Mouse (Mus musculus): ENCODE data around the gene Ssh2. TPM values are rescaled to one million over a fixed set of nuclear protein-coding genes. Genes with fewer than 3 reads are reported as not detected.

The Ssh2 gene
- polyA plus RNA-seq (2017; shearing (Covaris generic)) = 10 to 100 TPM; 70.5 to 71.3 TPM

DNA sequence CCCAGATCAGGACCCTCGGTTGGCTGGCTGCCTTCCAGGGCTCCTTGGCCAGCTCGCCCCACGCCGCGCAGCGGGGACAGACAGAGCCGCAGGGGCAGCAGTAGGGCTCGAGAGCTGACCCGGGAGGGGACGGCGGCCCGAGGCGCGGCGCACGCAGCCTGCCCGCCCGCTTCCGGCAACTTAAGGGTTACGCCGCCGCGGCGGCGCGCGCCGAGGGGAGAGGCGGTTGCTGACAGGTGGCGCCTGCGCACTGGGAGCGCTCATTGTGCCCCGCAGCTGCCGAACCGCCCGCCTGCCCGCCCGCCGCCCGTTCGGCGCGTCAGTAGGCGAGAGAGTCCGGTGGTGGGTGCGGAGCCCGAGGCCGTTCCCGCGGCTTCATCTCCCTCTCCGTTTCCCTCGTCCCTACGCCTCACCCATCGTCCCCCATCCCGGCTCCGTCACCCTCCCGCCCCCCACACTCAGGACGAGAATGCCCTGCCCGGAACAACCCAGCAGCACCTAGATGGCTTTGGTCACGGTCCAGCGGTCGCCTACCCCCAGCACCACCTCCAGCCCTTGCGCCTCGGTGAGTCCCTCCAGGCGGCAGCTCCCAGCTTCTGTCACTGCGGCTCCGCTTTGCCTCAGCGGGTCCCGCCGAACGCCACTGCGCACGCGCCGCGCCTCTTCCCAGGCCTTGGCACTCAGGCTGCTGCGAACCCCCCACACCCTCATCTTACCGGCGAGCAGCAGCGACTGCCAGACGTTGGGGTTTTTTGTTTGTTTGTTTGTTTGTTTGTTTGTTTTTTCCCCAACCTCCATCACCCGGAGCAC lies at the start of gene Ssh2:
Gene Ssh2 (plus strand): TSS at position 337 of the 810 bp plus-strand sequence.
- peak; percentile 62 for ATAC-seq

DNA sequence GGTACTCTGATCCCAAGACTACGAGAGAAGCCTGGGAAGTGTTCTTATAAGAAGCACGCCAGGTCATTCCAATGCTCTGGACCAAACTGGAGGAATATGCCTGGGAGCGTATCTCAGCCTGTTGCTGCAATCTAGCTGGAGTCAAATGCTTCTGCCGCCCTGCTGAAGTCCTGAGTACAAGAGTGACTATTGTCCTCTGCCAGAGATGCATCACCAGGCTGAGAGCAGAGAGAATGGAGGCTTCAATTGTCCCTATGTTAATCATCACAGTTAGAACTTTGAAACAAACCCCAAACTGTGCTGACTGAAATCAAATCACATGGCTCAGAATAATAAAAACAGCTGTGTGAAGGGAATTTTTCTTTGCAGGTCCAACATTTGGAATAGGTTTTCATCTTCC lies 42.4 kb upstream of the Ssh2 start:
- no peak for ATAC-seq

DNA sequence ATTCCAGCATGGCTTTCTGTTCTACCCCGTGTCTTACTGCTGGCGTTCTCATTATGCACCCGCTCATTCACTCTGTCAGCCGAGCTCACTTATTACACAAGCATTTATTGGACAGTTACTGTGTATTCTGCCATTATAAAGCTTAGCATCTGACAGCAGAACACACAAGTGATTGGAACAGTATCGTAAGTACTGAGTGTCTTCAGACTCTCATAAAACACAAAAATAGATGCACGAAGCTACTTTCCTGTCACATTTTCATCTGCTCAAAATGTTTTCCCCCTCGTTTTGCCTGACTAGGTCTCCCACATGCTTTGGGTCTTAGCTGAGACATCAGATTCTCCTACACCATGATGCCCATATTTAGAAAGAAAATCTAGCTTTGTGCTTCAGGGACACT lies 41.6 kb upstream of the Ssh2 start:
- ATAC-seq = no peak

DNA sequence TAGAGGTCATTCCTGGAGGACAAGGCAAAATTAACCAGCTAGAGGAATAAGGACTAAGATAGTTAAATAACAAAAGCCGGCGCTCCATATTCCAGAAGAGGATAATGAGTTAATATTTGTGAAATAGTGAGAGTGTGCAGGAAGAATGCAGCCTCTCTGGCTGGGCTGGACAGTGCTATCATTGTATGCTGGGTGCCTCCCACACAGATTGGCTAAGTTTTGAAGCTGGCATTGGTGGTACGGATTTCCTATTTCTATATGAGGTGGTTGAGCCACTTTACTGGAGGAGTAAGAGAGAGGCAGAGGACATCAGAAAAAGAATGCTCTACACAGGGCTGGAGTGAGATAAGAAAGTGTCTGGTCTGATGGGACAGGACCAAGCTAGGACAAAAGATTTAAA lies 36.3 kb upstream of the Ssh2 start:
- ATAC-seq = no peak

DNA sequence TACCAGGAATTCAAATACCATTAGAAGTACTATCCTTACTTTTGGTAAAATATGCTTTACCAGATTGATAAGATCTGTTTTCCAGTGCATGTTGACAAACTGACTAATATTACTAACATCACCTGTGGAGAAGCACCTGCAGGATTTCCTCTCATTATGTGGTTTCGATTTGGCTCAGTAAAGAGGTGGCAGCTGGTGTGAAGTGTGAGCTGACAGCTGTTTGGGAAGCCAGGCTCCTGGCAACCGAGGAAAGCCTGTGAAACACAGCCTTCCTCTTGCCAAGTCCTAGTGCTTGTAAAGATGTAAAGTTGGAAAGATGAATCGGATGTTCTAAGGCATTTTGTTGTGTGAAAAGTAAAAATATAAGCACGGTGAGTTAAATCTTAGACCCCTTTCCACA lies 35.2 kb upstream of the Ssh2 start:
- ATAC-seq = no peak

DNA sequence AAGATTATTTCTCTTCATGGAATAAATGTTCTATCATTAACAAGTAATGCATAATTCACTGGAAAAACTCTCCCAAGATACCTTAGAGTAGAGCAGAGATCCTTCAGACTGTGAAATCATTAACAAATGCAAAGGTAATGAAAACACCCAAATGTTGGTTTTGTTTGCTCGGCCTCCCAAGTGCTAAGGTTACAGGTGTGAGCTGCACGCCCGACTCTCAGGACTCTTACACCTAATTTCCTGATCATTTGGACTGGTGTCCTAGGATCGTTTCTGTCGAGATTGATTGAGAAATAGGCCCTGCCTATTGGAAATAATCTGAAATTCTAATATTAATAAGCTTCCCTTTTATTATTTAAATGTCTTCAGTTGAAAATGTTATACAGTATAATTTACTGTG lies 34.6 kb upstream of the Ssh2 start:
- ATAC-seq = no peak

DNA sequence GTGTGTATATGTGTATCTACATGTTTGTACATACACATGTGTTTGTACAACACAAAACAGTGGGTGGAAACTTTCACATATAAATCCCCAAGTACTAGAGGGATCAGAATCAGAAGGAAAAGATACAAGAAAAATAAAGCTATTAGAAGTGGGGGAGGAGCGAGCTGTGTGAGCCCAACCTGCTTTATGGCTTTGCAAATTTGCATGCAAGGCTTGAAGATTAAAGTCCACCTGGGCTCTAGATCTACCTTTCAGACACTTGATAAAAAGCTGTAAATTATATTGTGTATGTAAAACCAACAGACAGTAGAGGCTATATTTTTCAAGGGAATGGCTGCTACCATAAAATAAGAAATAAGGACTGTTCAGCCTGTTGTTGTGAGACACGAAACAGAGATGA lies 34.0 kb upstream of the Ssh2 start:
- ATAC-seq = no peak

DNA sequence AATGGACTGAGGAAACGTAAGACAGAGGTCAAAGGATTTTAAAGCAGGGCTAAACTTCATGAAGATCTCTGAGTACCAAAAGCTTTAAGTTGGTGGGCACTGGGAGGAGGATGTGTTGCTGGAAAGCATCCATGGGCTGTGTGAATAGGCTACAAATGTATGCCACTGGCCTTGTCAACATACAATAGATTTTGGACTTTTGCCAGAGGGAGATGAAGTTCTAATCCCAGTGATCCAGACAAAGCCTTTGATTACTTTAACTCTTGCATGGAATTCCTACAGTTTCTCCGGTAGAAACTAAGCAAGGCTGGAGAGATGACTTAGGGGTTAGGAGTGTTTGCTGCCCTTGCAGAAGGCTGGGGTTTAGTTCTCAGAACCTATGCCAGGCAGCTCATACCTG lies 33.5 kb upstream of the Ssh2 start:
- ATAC-seq = no peak

DNA sequence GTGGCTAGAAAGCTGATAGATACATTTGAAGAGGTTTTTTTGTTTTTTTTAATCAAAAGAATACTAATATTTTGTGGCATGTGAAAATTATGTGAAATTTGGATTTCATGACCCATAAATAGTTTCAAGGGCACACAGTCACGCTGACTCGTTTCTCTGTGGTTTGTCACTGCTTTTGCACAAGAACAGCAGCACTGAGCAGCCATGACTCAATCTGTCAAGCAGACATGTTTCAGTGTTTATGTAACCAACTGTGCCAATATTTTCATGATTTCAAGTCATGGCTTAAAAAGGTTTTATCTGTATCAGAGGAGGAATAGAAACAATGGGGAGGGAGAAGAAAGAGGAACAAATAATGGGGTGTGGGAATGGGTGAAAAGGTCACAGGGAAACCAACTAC lies 31.2 kb upstream of the Ssh2 start:
- ATAC-seq = no peak

DNA sequence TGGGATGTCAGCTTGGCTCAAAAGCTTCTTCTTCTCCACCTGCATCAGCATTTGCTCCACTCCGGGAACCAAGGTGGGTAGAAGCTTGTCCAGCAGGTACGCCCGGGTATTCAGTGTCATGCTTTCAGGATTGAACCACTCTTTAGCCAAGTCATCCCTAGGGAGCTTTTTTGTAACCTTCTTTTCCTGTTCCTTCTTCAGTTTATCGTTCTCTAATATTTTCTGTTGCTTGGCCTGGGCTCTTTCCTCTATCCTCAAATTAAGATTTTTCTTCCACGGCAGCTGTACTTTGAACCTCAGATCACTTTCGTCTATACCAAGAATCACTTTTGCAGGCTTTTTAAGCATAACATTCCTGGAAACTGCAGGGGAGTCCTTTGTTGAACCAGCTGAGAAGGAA lies 27.2 kb upstream of the Ssh2 start, which contains the start of gene Efcab5:
Gene Efcab5 (minus strand): TSS at position 101 of the 400 bp plus-strand sequence.
- ATAC-seq = no peak

DNA sequence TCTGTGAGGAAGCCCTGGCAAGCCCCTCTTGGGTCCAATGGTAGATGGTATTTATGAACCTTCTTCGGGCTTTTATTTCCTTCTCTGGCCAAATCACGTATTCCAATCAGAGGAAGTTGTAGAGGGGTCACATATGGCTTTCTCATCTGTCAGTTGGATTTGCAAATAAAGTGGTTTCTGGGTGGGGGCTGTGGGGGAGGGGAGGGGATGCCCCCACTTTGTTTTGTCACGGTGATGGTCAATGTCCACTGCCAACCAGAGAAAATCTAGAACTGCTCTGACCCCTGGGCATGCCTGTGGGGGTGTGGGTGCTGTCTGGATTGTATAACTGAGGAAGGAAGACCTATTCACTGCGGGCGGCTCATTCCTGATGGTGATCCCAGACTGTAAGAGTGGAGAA lies 22.7 kb upstream of the Ssh2 start:
- ATAC-seq = no peak

DNA sequence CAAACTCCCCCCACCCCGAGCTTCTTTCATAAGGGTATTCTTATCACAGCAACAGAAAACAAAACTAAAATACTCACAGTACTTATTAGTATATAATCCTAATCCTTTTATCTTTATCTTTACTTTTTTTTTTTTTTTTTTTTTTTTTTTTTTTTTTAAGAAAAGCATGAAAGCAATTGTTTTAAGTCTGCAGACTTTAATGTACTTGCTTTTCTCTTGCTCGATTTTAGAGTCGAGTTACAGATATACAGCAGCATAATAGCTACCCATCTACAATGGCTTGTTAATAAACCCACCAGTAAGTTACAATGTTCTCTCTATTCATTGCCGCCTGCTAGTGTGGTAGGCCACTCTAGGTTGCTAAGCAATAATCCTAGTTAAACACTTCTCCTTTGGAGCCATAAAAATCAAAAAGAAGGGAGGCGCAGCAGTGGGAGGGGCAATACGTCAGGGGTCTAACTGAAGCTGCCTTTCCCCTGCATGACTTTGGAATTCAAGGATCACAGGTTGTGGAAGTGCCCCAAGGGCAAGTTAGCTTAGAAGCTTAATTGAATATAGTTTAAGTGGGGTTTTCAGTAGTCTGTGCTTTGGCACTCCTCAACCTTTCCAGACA lies 22.0 kb upstream of the Ssh2 start:
- no peak for ATAC-seq

DNA sequence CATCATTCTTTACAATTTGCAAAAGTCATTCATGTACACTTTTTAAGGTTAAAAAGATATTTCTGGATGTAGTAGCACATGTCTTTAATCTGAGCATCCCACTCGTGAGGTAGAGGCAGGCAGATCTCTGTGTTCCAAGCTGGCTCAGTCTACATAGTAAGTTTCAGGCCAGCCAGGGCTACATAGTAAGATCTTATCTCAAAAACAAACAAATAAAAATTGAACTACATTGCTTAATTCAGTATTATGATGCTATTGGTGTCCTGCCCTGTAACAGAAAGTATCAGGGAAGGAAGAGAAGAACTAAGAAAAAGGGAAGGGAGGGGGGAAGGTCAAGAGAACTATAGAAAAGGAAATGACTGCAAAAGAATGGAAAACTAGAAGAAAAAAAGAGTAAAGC lies 21.3 kb upstream of the Ssh2 start:
- no peak for ATAC-seq

DNA sequence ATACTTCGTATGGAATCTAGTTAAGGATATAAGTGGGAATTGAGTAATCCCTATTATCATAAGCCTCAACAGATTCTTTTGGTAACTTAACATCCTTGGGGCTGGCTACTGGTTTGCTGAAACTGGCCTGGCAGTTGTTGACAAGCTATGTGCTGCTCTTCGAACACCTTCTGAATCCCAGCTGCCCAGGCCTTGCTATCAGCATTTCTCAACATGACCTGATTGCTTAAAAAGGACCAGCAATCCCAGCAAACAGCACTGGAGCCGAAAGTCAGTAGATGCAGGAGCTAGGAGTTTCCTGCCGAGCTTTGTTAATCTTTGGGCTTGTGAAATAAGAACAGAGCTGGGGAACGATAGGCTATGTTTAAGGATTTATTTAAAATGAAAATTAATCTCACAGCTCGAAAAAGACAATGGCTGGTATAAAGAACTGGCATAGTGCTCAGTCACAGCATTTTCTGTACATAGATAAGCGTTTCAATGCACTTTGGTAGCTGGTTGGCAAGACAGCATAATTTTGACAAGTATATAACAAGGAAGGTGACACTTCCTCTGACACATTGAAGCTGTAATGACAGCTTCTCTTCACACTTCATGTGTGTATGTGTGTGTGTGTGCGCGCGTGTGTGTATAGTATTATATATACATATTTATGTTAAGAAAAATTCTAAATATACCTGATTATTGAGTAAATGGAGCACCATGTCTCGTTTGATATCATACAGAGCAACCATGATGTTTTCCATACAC lies 20.6 kb upstream of the Ssh2 start:
- ATAC-seq = no peak

DNA sequence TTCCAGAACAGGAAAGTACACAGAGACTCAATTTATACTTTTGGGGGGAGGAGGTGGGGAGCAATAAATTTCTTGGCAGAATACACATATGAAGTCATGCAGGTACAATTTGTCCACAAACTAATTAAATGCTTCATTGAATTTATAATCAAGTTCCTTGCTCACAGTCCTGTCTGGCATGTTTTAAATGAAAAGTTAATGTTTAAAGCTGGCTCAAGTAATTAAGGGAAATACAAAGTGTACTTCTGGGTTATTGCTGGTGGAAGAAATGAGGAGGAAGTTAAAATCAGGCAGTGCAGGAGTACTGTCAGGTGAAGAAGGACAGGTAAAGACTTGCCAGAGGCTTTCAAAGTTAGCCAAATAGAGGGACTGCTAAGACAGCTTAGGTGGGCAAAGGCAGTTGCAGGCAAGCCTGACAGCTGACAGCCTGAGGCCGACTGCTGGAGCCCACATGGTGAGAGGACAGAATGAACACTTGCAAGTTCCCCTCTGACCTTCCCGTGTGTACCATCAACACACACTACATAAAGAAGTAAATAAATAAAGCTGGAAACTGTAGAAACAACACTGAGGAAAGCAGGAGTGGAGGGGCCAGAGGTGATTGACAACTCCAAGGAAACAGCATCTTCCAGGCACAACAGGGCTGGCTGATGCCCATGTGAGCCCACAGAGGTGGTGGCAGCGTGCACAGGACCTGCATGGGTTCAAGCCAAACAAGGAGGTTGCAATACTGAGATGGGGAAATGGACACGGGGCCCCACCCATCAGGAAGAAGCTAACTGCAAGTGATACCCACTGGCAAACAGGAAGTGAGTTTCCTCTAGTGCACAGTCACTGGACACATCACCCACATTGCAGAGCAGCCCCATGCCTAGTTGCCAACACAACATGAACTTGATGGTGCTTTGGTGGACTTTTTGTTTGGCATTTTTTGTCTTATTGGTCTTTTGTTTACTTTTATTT lies 19.6 kb upstream of the Ssh2 start:
- peak; percentile 36 for ATAC-seq

DNA sequence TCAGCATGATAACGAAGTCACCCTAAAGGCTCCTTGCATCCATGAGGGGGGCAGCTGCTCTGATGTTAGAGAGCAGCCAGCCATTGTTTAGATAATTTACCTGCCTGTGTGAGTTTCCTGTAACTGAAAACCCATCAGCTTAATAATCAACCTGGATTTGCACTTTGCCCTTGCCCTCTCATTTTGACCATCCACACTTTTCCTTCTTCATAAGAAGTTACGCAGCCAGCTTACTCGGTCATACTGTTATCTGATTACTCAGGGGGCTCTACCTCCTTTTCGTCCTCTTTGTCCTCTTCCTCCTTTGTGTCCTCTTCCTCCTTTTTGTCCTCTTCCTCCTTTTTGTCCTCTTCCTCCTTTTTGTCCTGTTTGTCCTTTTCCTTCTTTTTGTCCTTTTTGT lies 16.5 kb upstream of the Ssh2 start:
- ATAC-seq = no peak

DNA sequence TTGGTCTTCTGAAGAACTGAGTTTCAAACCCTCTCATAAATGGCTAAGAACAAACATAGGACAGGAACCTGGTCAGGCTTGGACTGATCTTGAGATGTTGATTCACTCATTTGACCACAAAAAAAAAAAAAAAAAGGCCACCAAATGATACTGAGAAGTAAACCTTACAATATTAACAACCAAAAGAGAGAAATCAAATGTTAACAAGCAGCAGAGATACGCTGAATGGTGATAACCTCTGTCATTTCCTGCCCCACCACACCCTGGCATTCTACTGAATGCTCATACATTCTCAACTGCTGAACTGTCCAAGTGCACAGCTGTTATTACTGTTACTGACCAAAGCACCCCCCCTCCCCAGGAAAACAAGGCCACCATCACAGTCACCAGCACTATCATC lies 15.4 kb upstream of the Ssh2 start:
- no peak for ATAC-seq

DNA sequence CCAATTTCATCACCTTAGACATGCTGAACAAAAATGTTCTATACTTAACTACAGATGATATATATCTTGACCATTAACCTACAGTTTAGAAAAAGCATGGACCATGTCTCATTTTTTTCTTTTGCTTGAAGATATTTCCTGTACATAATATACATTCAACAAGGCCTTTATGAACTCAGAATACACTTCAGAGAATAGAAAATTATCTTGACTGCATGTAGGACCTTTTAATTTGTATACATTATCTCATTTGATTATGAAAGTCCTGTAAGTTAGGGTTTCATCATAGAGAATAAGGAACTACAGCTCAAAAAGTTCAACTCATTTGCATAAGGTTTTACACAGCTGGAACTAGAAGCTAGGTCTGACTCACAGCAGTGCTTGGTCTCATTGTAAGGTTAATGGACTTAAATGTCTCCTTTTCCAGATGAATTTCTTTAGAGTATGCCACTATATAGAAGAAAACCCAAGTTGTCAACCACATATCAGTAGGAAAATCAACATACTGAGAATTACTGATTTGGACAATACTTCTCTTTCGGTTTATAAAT lies 1.9 kb upstream of the Ssh2 start:
- ATAC-seq = no peak

DNA sequence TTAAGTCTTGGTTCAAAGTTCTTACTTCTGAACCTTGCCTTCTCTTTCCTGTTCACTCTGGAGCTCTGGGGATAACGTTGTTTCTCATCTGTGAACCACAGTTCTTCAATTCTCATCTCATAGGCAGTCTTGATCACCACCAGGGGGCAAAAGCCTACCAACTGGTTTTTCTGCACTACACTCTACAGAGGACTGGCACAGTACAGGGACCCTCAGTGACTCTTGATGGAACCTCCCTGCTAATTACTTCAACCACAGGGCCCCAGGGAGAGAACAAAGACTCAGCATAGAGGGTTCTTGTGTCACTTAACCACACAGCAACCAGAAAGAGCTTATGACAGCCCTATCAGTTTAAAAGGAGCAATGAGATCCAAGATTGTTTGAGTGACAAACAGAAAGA lies 1.3 kb upstream of the Ssh2 start:
- peak; percentile 34 for ATAC-seq

DNA sequence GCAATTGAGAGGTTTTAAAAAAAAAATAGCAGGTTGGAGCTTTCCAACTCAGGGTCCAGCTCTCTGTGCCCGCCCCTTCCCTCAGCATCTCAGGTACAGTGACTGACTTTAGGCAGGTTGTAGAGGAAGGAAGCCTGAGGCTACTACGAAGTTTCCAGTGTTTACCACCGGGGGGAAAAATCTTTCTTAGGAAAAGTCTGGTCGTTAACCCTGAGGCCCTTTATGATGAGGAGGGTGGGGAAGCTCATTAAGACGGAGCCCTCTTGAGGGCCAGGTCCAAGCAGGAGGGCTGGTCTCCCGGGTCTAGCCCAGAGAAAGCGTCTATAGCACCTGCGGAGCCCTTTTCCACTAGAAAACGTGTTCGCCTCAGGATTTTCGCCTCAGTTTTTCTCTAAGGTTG lies 604 bp upstream of the Ssh2 start:
- ATAC-seq = peak; percentile 10

DNA sequence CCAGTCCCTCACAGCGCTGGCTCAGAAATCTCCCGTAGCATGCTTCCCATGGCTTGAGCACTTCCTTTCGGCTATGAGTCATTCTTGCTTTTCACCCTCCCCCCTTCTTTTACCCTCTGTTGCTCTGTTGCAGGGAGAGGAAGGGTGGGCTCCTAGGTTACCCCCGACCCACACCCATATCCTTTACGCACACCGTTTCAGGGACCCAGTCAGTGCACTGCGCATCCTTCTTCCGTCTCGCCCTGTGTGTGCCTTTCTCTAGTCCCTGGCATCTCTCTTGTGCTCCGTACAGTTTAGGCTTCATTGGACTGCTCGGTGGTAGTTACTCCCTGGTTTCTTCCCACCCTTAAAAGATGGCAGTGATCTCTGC lies 659 bp downstream of the Ssh2 start:
- peak; percentile 58 for ATAC-seq

DNA sequence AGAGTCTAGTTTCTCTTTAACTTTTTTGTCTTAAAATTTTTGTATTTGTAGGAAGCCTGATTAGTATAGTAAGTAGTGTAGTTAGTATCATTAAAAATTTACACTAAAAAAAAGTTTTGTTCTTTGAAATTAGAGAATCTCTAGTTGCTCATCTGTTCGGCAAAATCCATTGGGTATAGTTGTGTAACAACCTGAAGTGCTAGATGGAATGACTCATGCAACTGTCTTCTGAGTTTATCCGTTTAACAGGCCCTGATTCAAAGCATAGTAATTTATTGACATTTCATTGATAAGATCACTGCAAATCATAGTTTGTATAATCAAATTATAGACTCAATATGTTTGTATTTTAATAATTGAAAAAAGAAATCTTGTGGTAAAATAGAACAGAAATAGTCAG lies 14.7 kb downstream of the Ssh2 start:
- ATAC-seq = no peak

Data from activated CD4-positive, CD25-positive, alpha-beta regulatory T cell, adult 4 months (primary cell).